Mouse (Mus musculus) heart, embryonic 10.5 days (tissue): ENCODE measurements at regions not wholly inside any gene's neighbourhood (a gene's known extent, or its start where the extent isn't known, plus 50 kb on each side); places are given as distances from the start of the nearest gene placed in this dataset.

ENCODE experiments used
- DNase-seq: peaks from one replicate; pipeline ENCODE4 v3.0.0-alpha.2; 2017; ENCODE audit warnings: low spot score
- H3K27ac ChIP-seq: fragments of 300-500 bp; sonication (generic); 2 replicates; pipeline ENCODE4 v1.5.1; 2016; ENCODE audit warnings: mild to moderate bottlenecking
- H3K27me3 ChIP-seq: fragments of 300-500 bp; sonication (generic); 2 replicates; pipeline ENCODE4 v1.6.1; 2016; ENCODE audit warnings: mild to moderate bottlenecking; ENCODE audit not compliant: poor library complexity, insufficient read depth, severe bottlenecking
- H3K36me3 ChIP-seq: fragments of 300-500 bp; sonication (generic); 2 replicates; pipeline ENCODE4 v1.6.1; 2016; ENCODE audit warnings: mild to moderate bottlenecking, moderate library complexity
- H3K4me1 ChIP-seq: fragments of 300-500 bp; sonication (generic); 2 replicates; pipeline ENCODE4 v1.6.1; 2016; ENCODE audit warnings: mild to moderate bottlenecking
- H3K4me3 ChIP-seq: fragments of 300-500 bp; sonication (generic); 2 replicates; pipeline ENCODE4 v1.5.1; 2016; ENCODE audit warnings: mild to moderate bottlenecking, moderate library complexity
- H3K9me3 ChIP-seq: fragments of 300-500 bp; sonication (generic); 2 replicates; pipeline ENCODE4 v1.6.1; 2016; ENCODE audit warnings: mild to moderate bottlenecking, moderate library complexity
- WGBS: fragments of 180-500 bp; shearing (Covaris S2); methylation state at CpG from one replicate; pipeline ENCODE4 v1.1.7; 2016; 5-methylcytosine and 5-hydroxymethylcytosine counted together

GRCm38 (mm10) chrX:42373794-42374398 lies 115.6 kb upstream of the Tex13c2 start:
- Histone ChIP-seq H3K27me3 (no peaks in the 10 kb centered on the region), H3K9me3 (no peaks in the 10 kb centered on the region), H3K4me1 (no peaks in the 10 kb centered on the region), H3K4me3 (no peak overlapping the region), H3K36me3 (no peaks in the 10 kb centered on the region), H3K27ac (no peak overlapping the region)
- DNase-seq: no peak
- 67% methylated on average over 3 of the region's 3 CpGs for WGBS

GRCm38 (mm10) chrX:42393836-42394556 lies 95.5 kb upstream of the Tex13c2 start:
- Histone ChIP-seq H3K27ac (no peak overlapping the region), H3K9me3 (no peaks in the 10 kb centered on the region), H3K36me3 (no peaks in the 10 kb centered on the region), H3K27me3 (no peaks in the 10 kb centered on the region), H3K4me1 (no peaks in the 10 kb centered on the region), H3K4me3 (no peak overlapping the region)
- no peak for DNase-seq
- WGBS: 56% methylated on average over 3 of the region's 3 CpGs

DNA sequence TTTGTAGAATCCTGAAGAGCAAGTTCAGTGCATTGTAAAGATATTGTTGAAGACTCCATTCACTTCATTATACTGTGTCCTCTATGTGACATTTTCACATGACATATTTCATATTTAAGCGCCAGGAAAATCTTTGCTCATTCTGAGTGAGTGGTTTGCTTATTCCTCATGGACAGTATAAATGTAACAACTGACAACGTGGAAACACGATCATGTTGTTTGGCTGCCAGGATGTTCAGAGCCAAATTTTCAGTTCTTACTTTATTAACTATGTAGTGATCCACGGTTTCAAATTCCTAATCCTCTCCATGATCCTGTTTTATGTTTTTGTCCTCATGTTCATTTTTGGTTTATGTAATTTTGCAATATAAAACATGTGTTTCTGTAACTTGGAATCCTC lies 93.0 kb upstream of the Tex13c2 start:
- H3K36me3 ChIP-seq: no peaks in the 10 kb centered on the region
- no peak for DNase-seq
- no peaks in the 10 kb centered on the region for H3K27me3 ChIP-seq
- no peaks in the 10 kb centered on the region for H3K9me3 ChIP-seq
- 83% methylated on average over 4 of the region's 4 CpGs for WGBS
- H3K4me3 ChIP-seq: no peak overlapping the region
- H3K4me1 ChIP-seq: no peaks in the 10 kb centered on the region
- no peak overlapping the region for H3K27ac ChIP-seq

- 70% methylated on average over 1 of the region's 1 CpGs for WGBS
- Histone ChIP-seq H3K36me3 (no peaks in the 10 kb centered on the region), H3K27me3 (no peaks in the 10 kb centered on the region), H3K9me3 (no peaks in the 10 kb centered on the region), H3K4me3 (no peak overlapping the region), H3K4me1 (no peaks in the 10 kb centered on the region), H3K27ac (no peak overlapping the region)
- DNase-seq: no peak
Observed at GRCm38 (mm10) chrX:42398836-42399235, 90.7 kb upstream of the Tex13c2 start.

- no peaks in the 10 kb centered on the region for H3K27me3 ChIP-seq
- no peak overlapping the region for H3K4me3 ChIP-seq
- H3K27ac ChIP-seq: no peak overlapping the region
- no peaks in the 10 kb centered on the region for H3K4me1 ChIP-seq
- H3K36me3 ChIP-seq: no peaks in the 10 kb centered on the region
- H3K9me3 ChIP-seq: no peaks in the 10 kb centered on the region
- DNase-seq: no peak
Observed at GRCm38 (mm10) chrX:42399343-42399742, 90.1 kb upstream of the Tex13c2 start.

DNA sequence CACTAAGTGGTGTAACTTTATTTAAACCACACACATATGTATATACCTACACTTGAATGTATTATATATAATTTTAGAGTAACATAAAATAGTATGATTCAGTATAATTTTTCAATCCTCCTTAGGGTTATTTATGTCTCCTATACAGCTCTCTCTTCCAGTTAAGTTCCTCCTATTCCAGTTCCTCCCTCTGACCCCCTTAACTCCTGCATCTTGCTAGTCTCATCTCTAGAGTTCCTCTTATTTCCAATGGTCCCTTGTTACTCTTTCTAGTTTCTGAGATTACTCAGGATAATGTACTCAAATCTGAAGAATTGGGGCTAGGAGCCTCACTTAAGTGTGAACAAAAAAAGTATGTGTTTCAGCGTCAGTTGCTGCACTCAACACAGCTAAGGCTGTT lies 88.4 kb upstream of the Tex13c2 start:
- Histone ChIP-seq H3K4me1 (no peaks in the 10 kb centered on the region), H3K36me3 (no peaks in the 10 kb centered on the region), H3K9me3 (no peaks in the 10 kb centered on the region), H3K27me3 (no peaks in the 10 kb centered on the region), H3K4me3 (no peak overlapping the region), H3K27ac (no peak overlapping the region)
- 97% methylated on average over 1 of the region's 1 CpGs for WGBS
- DNase-seq: no peak

GRCm38 (mm10) chrX:42401564-42402334 lies 87.7 kb upstream of the Tex13c2 start:
- Histone ChIP-seq H3K27me3 (no peaks in the 10 kb centered on the region), H3K36me3 (no peaks in the 10 kb centered on the region), H3K4me3 (no peak overlapping the region), H3K9me3 (no peaks in the 10 kb centered on the region), H3K27ac (no peak overlapping the region), H3K4me1 (no peaks in the 10 kb centered on the region)
- WGBS: 78% methylated on average over 7 of the region's 7 CpGs
- no peak for DNase-seq

DNA sequence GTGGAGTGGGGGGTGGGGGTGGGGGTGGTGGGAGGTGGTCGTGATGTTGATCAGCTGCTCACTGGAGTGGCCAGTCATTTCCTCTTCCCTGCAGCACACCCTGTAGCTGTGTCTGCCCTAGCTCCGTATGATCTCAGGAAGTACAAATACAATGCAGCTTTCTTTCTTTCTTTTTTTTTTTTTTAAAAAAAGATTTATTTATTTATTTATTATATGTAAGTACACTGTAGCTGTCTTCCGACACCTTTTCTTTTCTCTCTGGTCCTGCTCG lies 87.2 kb upstream of the Tex13c2 start:
- Histone ChIP-seq H3K27ac (no peak overlapping the region), H3K9me3 (no peaks in the 10 kb centered on the region), H3K4me3 (no peak overlapping the region), H3K36me3 (no peaks in the 10 kb centered on the region), H3K27me3 (no peaks in the 10 kb centered on the region), H3K4me1 (no peaks in the 10 kb centered on the region)
- 53% methylated on average over 4 of the region's 4 CpGs for WGBS
- no peak for DNase-seq

DNA sequence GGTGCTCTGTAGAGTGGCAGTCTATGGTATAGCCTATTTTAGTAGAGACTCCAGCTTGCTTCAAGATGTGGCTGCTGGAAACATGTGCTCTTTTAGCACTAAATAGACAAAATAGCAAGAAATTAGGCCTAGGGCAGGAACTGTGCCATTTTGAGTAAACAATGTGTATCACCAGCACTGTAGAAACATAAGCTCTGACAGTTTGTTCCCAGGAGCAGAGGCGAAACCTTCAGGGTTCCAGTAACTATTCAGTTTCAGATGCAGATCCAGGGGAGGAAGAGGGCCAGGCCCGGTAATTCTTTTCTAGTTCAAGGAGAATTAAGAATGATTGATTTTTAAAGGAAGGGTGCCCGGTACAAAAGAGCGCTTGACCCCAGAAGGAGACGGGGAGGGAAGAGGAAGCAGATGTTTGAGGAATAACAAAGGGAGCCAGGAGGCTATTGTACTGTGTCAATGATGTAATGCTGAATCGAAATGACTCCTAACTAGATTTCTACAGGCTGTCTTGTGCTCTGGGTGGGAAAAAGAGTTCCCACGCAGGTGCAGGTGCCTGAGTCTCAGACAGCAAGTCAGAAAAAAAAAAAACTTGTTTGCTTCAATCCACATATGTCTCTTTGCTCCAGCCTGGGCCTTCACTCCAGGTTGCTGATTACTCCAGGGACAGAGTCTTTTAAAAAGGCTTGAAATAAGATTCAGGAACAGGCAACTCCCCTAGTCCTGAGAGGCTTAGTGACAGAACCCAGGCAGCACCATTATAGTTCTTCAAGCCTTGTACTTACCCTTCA lies 57.4 kb upstream of the Tex13c2 start:
- WGBS: 49% methylated on average over 7 of the region's 7 CpGs
- H3K27me3 ChIP-seq: no peaks in the 10 kb centered on the region
- no peak overlapping the region for H3K4me3 ChIP-seq
- H3K27ac ChIP-seq: no peak overlapping the region
- DNase-seq: no peak
- H3K36me3 ChIP-seq: no peaks in the 10 kb centered on the region
- no peaks in the 10 kb centered on the region for H3K9me3 ChIP-seq
- no peaks in the 10 kb centered on the region for H3K4me1 ChIP-seq
